Mouse (Mus musculus) midbrain, embryonic 15.5 days (tissue): ENCODE data around the gene Gcsh. TPM values are rescaled to one million over a fixed set of nuclear protein-coding genes. Genes with fewer than 3 reads are reported as not detected.

ENCODE experiments used
- ATAC-seq: fragments of 200-750 bp; cut with Nextera tagmentation; replicated peaks from 2 replicates; pipeline ENCODE4 v1.8.0; 2017; ENCODE audit warnings: moderate TSS enrichment
- H3K27ac ChIP-seq: fragments of 300-500 bp; sonication (generic); 2 replicates; pipeline ENCODE4 v1.5.1; 2015; ENCODE audit warnings: mild to moderate bottlenecking, inconsistent platforms
- H3K27me3 ChIP-seq: fragments of 300-500 bp; sonication (generic); replicated peaks from 2 replicates; pipeline ENCODE4 v1.6.1; 2015; ENCODE audit warnings: inconsistent platforms
- H3K36me3 ChIP-seq: fragments of 300-500 bp; sonication (generic); replicated peaks from 2 replicates; pipeline ENCODE4 v1.6.1; 2015; ENCODE audit warnings: inconsistent platforms
- H3K4me1 ChIP-seq: fragments of 300-500 bp; sonication (generic); 2 replicates; pipeline ENCODE4 v1.6.1; 2015; ENCODE audit warnings: inconsistent platforms
- H3K4me2 ChIP-seq: fragments of 300-500 bp; sonication (generic); 2 replicates; pipeline ENCODE4 v1.6.1; 2015; ENCODE audit warnings: inconsistent platforms, mild to moderate bottlenecking, moderate library complexity
- H3K4me3 ChIP-seq: fragments of 300-500 bp; sonication (generic); 2 replicates; pipeline ENCODE4 v1.5.1; 2015; ENCODE audit warnings: mild to moderate bottlenecking, inconsistent platforms
- H3K9ac ChIP-seq: fragments of 300-500 bp; sonication (generic); 2 replicates; pipeline ENCODE4 v1.6.1; 2015; ENCODE audit warnings: mild to moderate bottlenecking, inconsistent platforms
- H3K9me3 ChIP-seq: fragments of 300-500 bp; sonication (generic); 2 replicates; pipeline ENCODE4 v1.6.1; 2016; ENCODE audit warnings: inconsistent platforms
- WGBS: fragments of 180-500 bp; shearing (Covaris S2); methylation state at CpG from one replicate; pipeline ENCODE4 v1.1.7; 2015; ENCODE audit warnings: mixed read lengths; 5-methylcytosine and 5-hydroxymethylcytosine counted together
- polyA plus RNA-seq: library from polyadenylated mRNA; unstranded; fragments of >200 nt; fragmentation: Nextera tagmentation; extraction: Ambion mirVana; gene quantifications from 2 replicates; pipeline ENCODE4 v1.2.1, GENCODE M21; 2015

Gene Gcsh
- polyA plus RNA-seq, 1 experiment from 2014 or later = 66.3 TPM

DNA sequence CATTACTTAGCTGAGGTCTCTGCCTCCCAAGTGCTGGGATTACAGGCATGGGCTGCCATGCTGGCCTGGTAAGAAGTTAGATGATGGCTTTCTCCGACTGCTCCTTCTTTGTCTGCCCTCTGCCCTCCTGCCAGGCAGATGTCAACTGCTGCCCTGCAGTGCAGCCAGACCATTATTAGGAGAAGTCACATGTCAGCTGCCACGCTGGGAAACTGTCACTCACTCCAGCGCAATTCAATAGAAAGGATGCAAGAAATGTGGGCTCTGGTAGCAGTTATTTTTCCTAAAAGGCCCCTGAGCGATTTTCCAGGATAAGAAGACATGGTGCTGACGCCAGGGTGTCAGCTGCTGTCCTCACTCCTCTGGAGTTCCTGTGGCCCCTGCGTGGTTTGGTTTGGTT is 57.8 kb downstream of the Gcsh start:
- no peaks in the 10 kb centered on the region for H3K9me3 ChIP-seq
- H3K36me3 ChIP-seq = no peaks in the 10 kb centered on the region
- no peak overlapping the region for H3K9ac ChIP-seq
- H3K4me3 ChIP-seq = no peak overlapping the region
- H3K4me2 ChIP-seq = no peak overlapping the region
- H3K27ac ChIP-seq = no peak overlapping the region
- WGBS = 37% methylated on average over 6 of the region's 6 CpGs
- H3K4me1 ChIP-seq = no peaks in the 10 kb centered on the region
- no peaks in the 10 kb centered on the region for H3K27me3 ChIP-seq
- ATAC-seq = no peak

DNA sequence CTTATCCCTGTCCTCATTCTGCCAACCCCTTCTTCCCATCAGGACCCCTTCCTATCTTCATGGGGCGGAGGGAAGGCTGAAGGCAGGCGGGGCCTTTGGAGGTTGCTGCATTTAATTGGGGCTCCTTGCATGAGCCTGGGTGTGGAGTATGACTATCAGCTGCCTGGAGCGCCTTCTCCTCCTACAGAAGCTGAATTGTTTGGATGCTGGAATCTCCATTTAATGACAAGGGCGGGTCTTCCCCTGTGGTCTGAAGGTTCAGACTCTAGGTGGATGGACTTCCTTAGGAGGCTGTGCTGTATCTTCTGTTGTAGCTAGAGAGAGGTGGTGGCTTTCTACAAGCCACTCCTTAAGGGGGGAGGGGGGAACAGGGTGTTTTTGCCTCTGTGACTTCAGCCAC is 58.4 kb downstream of the Gcsh start:
- Histone ChIP-seq H3K9me3 (no peaks in the 10 kb centered on the region), H3K4me2 (no peak overlapping the region)
- ATAC-seq = no peak

More for the DNA sequence above, 58.4 kb downstream of the Gcsh start:
- Histone ChIP-seq H3K4me1 (no peaks in the 10 kb centered on the region), H3K27ac (no peak overlapping the region), H3K9ac (no peak overlapping the region), H3K36me3 (no peaks in the 10 kb centered on the region), H3K27me3 (no peaks in the 10 kb centered on the region), H3K4me3 (no peak overlapping the region)
- WGBS = 94% methylated on average over 4 of the region's 4 CpGs

Other genes with a start within 250 kb of the Gcsh start
- 26.5 and 28.7 TPM in 2 replicates for gene Cmc2, start 72.1 kb downstream of the Gcsh start, polyA plus RNA-seq
- gene Cenpn, start 71.8 kb downstream of the Gcsh start, polyA plus RNA-seq = 8.1 and 8.8 TPM in 2 replicates
- 22.2 and 22.3 TPM in 2 replicates for gene Atmin, start 50.1 kb downstream of the Gcsh start, polyA plus RNA-seq
- gene 1700030J22Rik, start 14.6 kb downstream of the Gcsh start, polyA plus RNA-seq = 8.8 and 9.1 TPM in 2 replicates
- gene Pkd1l2, start 88.9 kb upstream of the Gcsh start, polyA plus RNA-seq = not detected in 2 replicates
- gene Bco1, start 102.3 kb upstream of the Gcsh start, polyA plus RNA-seq = 0.19 and 0.32 TPM in 2 replicates
- gene Gan, start 164.6 kb upstream of the Gcsh start, polyA plus RNA-seq = 3.5 and 3.9 TPM in 2 replicates